In genomic region chr3:88553880-88554586, GRCm38 (mm10) we compare ENCODE assay signal across 8 mouse cellular contexts. TPM values are rescaled to one million over a fixed set of nuclear protein-coding genes. Genes with fewer than 3 reads are reported as not detected.
DNase-seq lines count a peak whose midpoint lies in the region; ATAC-seq and TF ChIP-seq lines count a peak whose summit lies in the region.

No protein-coding gene starts in this region.

- peak; percentile 38; the same call in 1 of the 2 replicates for TF ChIP-seq CTCF in stomach, postnatal 0 days (IDR thresholded peaks at IDR 0.05; ENCODE audit: low read depth)

- peak overlapping the region; percentile 94 for H3K4me3 ChIP-seq in midbrain, embryonic 10.5 days
- peak overlapping the region; percentile 92 for H3K4me3 ChIP-seq in stomach, postnatal 0 days (ENCODE audit: low read depth, low read length)

- DNase-seq in retina, postnatal 1 day, result peak; percentile 66
- no peak for DNase-seq in retina, embryonic 14.5 days (ENCODE audit: low spot score)
- peak; percentile 82 to 84 for DNase-seq in cerebellum, postnatal 10 days
- peak; percentile 53 to 67 for DNase-seq in gastrocnemius, postnatal 4 days (ENCODE audit: low spot score in 2 of 2)
- DNase-seq in left cerebral cortex, postnatal 14 days (ENCODE audit: low spot score in 2 of 2), result peak; percentile 46 to 63
- DNase-seq in midbrain, embryonic 10.5 days (ENCODE audit: low spot score), result no peak
- DNase-seq in stomach, postnatal 0 days (ENCODE audit: low spot score), result no peak
- no peak for DNase-seq in ovary, postnatal 10 days (ENCODE audit: low spot score)

- H3K9ac ChIP-seq in stomach, postnatal 0 days (ENCODE audit: low read length), result peak overlapping the region; percentile 86

- no peak for TF ChIP-seq EP300 in stomach, postnatal 0 days (optimal IDR thresholded peaks at IDR 0.05)

- under 1% methylated on average over 41 of the region's 41 CpGs for WGBS in midbrain, embryonic 10.5 days
- WGBS in stomach, postnatal 0 days, result under 1% methylated on average over 39 of the region's 41 CpGs

- peak overlapping the region; percentile 99 for H3K27ac ChIP-seq in midbrain, embryonic 10.5 days (replicated peaks)
- peak overlapping the region; percentile 98 for H3K27ac ChIP-seq in stomach, postnatal 0 days (replicated peaks)

- H3K4me2 ChIP-seq in stomach, postnatal 0 days (replicated peaks; ENCODE audit: low read depth), result peak overlapping the region; percentile 97

- peaks cover 59% of the 10 kb centered on the region for H3K4me1 ChIP-seq in midbrain, embryonic 10.5 days
- no peaks in the 10 kb centered on the region; the same call in 1 of the 2 replicates for H3K4me1 ChIP-seq in stomach, postnatal 0 days (replicated peaks; ENCODE audit: control insufficient read depth, insufficient read depth)

- no peaks in the 10 kb centered on the region for H3K9me3 ChIP-seq in midbrain, embryonic 10.5 days (replicated peaks)
- no peaks in the 10 kb centered on the region for H3K9me3 ChIP-seq in stomach, postnatal 0 days (ENCODE audit: control insufficient read depth, low read length)

- H3K36me3 ChIP-seq in midbrain, embryonic 10.5 days, result peaks cover 39% of the 10 kb centered on the region
- H3K36me3 ChIP-seq in stomach, postnatal 0 days (ENCODE audit: control insufficient read depth, insufficient read depth, low read length), result peaks cover 8% of the 10 kb centered on the region; the same call in 1 of the 2 replicates

- H3K27me3 ChIP-seq in midbrain, embryonic 10.5 days (ENCODE audit: low read depth, poor library complexity, severe bottlenecking), result no peaks in the 10 kb centered on the region
- H3K27me3 ChIP-seq in stomach, postnatal 0 days (ENCODE audit: control insufficient read depth, insufficient read depth, low read length), result no peaks in the 10 kb centered on the region

- intact Hi-C loops in left cerebral cortex, postnatal 14 days (cut with DNase I), result no loop called here

- ATAC-seq in stomach, postnatal 0 days (ENCODE audit: low FRiP score, low TSS enrichment), result peak; percentile 21

RNA-seq across cellular contexts. Expression of gene Ubqln4, which starts 0.5 kb away (rescaled TPM):
- total RNA-seq in gastrocnemius, postnatal 4 days (2021), result 10 to 100 TPM; 54.9 to 58.0 TPM
- 10 to 100 TPM; 91.2 to 91.6 TPM for total RNA-seq in left cerebral cortex, postnatal 14 days (2021)
- polyA plus RNA-seq in midbrain, embryonic 10.5 days (2016; fragmentation: Nextera tagmentation; extraction: Ambion mirVana), result 71.1 and 74.1 TPM in 2 replicates
- 19.5 and 21.8 TPM in 2 replicates for polyA plus RNA-seq in stomach, postnatal 0 days (2015; fragmentation: Nextera tagmentation; extraction: Ambion mirVana)

RNA-seq across cellular contexts. Expression of gene Lamtor2, which starts 1.2 kb away (rescaled TPM):
- total RNA-seq in gastrocnemius, postnatal 4 days (2021), result 10 to 100 TPM; 78.5 to 81.4 TPM
- total RNA-seq in left cerebral cortex, postnatal 14 days (2021), result 100 to 1,000 TPM; 108 to 109 TPM
- 175 and 192 TPM in 2 replicates for polyA plus RNA-seq in midbrain, embryonic 10.5 days (2016; fragmentation: Nextera tagmentation; extraction: Ambion mirVana)
- 154 and 157 TPM in 2 replicates for polyA plus RNA-seq in stomach, postnatal 0 days (2015; fragmentation: Nextera tagmentation; extraction: Ambion mirVana)

RNA-seq across cellular contexts. Expression of gene Rab25, which starts 5.9 kb away (rescaled TPM):
- total RNA-seq in gastrocnemius, postnatal 4 days (2021), result under 1 TPM; 0.57 to 0.91 TPM
- total RNA-seq in left cerebral cortex, postnatal 14 days (2021), result not detected
- 0.49 and 0.79 TPM in 2 replicates for polyA plus RNA-seq in midbrain, embryonic 10.5 days (2016; fragmentation: Nextera tagmentation; extraction: Ambion mirVana)
- polyA plus RNA-seq in stomach, postnatal 0 days (2015; fragmentation: Nextera tagmentation; extraction: Ambion mirVana), result 252 and 271 TPM in 2 replicates

RNA-seq across cellular contexts. Expression of gene Ssr2, which starts 21.6 kb away (rescaled TPM):
- total RNA-seq in gastrocnemius, postnatal 4 days (2021), result 100 to 1,000 TPM; 150 to 159 TPM
- total RNA-seq in left cerebral cortex, postnatal 14 days (2021), result 100 to 1,000 TPM; 114 to 123 TPM
- polyA plus RNA-seq in midbrain, embryonic 10.5 days (2016; fragmentation: Nextera tagmentation; extraction: Ambion mirVana), result 201 and 207 TPM in 2 replicates
- 257 and 271 TPM in 2 replicates for polyA plus RNA-seq in stomach, postnatal 0 days (2015; fragmentation: Nextera tagmentation; extraction: Ambion mirVana)

RNA-seq across cellular contexts. Expression of gene Mex3a, which starts 21.8 kb away (rescaled TPM):
- total RNA-seq in gastrocnemius, postnatal 4 days (2021), result 10 to 100 TPM; 12.9 to 13.1 TPM
- total RNA-seq in left cerebral cortex, postnatal 14 days (2021), result 1 to 10 TPM; 3.3 to 4.2 TPM
- 27.7 and 33.8 TPM in 2 replicates for polyA plus RNA-seq in midbrain, embryonic 10.5 days (2016; fragmentation: Nextera tagmentation; extraction: Ambion mirVana)
- 3.3 and 3.4 TPM in 2 replicates for polyA plus RNA-seq in stomach, postnatal 0 days (2015; fragmentation: Nextera tagmentation; extraction: Ambion mirVana)

Comparison
In these comparisons a context has a peak if more than half of its experiments do, and no peak if none do; other contexts are left out.
1. DNase-seq: peak in retina, postnatal 1 day (single experiment), cerebellum, postnatal 10 days (2 of 2), gastrocnemius, postnatal 4 days (2 of 2) and left cerebral cortex, postnatal 14 days (2 of 2); none in retina, embryonic 14.5 days (single experiment), midbrain, embryonic 10.5 days (single experiment), stomach, postnatal 0 days (single experiment) and ovary, postnatal 10 days (single experiment).